Mouse (Mus musculus) bone marrow macrophage, adult 2 months (primary cell): ENCODE measurements around the gene Rsad1.

Source experiments
- CTCF ChIP-seq: IDR thresholded peaks from 2 replicates; pipeline ENCODE4 v1.5.1; 2012; ENCODE audit warnings: low read depth, mild to moderate bottlenecking, low read length, moderate library complexity
- POLR2A ChIP-seq: IDR thresholded peaks from 2 replicates; pipeline ENCODE4 v1.6.1; 2012; ENCODE audit warnings: mild to moderate bottlenecking, low read depth, low read length, borderline replicate concordance

- TF ChIP-seq CTCF (no peak), POLR2A (no peak)
Observed at GRCm38 (mm10) chr11:94491749-94492099, 57.3 kb downstream of the Rsad1 start.
